Mouse (Mus musculus) R1 (cell line): ENCODE measurements at regions not wholly inside any gene's neighbourhood (a gene's known extent, or its start where the extent isn't known, plus 50 kb on each side); places are given as distances from the start of the nearest gene placed in this dataset.

Source experiments
- DNase-seq: peaks from one replicate; pipeline ENCODE4 v3.0.0-alpha.2; 2018; ENCODE audit warnings: low read depth, low spot score

GRCm38 (mm10) chr12:50122145-50122544 lies 526.8 kb downstream of the Prkd1 start:
- DNase-seq, result no peak

GRCm38 (mm10) chr12:50122971-50123370 lies 525.9 kb downstream of the Prkd1 start:
- no peak for DNase-seq

- DNase-seq, result no peak
Measured at GRCm38 (mm10) chr12:50158143-50158542, 490.8 kb downstream of the Prkd1 start.

- DNase-seq, result peak; percentile 1
Measured at GRCm38 (mm10) chr12:50187332-50187731, 461.6 kb downstream of the Prkd1 start.

- no peak for DNase-seq
Measured at GRCm38 (mm10) chr12:50190892-50191539, 457.9 kb downstream of the Prkd1 start.

GRCm38 (mm10) chr12:50191733-50192612 lies 456.9 kb downstream of the Prkd1 start:
- no peak for DNase-seq

- no peak for DNase-seq
Measured at GRCm38 (mm10) chr12:50193501-50193900, 455.4 kb downstream of the Prkd1 start.

- DNase-seq, result no peak
Measured at GRCm38 (mm10) chr12:50194714-50195113, 454.2 kb downstream of the Prkd1 start.

- no peak for DNase-seq
Measured at GRCm38 (mm10) chr12:50196339-50196738, 452.6 kb downstream of the Prkd1 start.

- no peak for DNase-seq
Measured at GRCm38 (mm10) chr12:50241139-50241538, 407.8 kb downstream of the Prkd1 start.

GRCm38 (mm10) chr12:50258901-50259300 lies 390.0 kb downstream of the Prkd1 start:
- no peak for DNase-seq

GRCm38 (mm10) chr12:50261072-50261471 lies 387.8 kb downstream of the Prkd1 start:
- no peak for DNase-seq

- DNase-seq, result no peak
Measured at GRCm38 (mm10) chr12:50273239-50273880, 375.5 kb downstream of the Prkd1 start.

GRCm38 (mm10) chr12:50281615-50282014 lies 367.3 kb downstream of the Prkd1 start:
- no peak for DNase-seq
